Mouse (Mus musculus) liver, embryonic 13.5 days (tissue): ENCODE measurements around the gene Ndst2. TPM values are rescaled to one million over a fixed set of nuclear protein-coding genes. Genes with fewer than 3 reads are reported as not detected.

Source experiments
- ATAC-seq: fragments of 200-750 bp; cut with Nextera tagmentation; 2 replicates; pipeline ENCODE4 v1.8.0; 2017; ENCODE audit warnings: low read depth, mild to moderate bottlenecking, moderate number of reproducible peaks, moderate library complexity
- DNase-seq: peaks from one replicate; pipeline ENCODE4 v3.0.0; 2022
- H3K27ac ChIP-seq: fragments of 300-500 bp; sonication (generic); 2 replicates; pipeline ENCODE4 v1.5.1; 2015; ENCODE audit warnings: moderate library complexity, mild to moderate bottlenecking, inconsistent platforms
- H3K27me3 ChIP-seq: fragments of 300-500 bp; sonication (generic); 2 replicates; pipeline ENCODE4 v1.6.1; 2015; ENCODE audit warnings: mild to moderate bottlenecking, inconsistent platforms
- H3K36me3 ChIP-seq: fragments of 300-500 bp; sonication (generic); 2 replicates; pipeline ENCODE4 v1.6.1; 2015; ENCODE audit warnings: mild to moderate bottlenecking, inconsistent platforms
- H3K4me1 ChIP-seq: fragments of 300-500 bp; sonication (generic); replicated peaks from 2 replicates; pipeline ENCODE4 v1.6.1; 2015; ENCODE audit warnings: inconsistent platforms
- H3K4me2 ChIP-seq: fragments of 300-500 bp; sonication (generic); 2 replicates; pipeline ENCODE4 v1.6.1; 2015; ENCODE audit warnings: inconsistent platforms, mild to moderate bottlenecking, moderate library complexity
- H3K4me3 ChIP-seq: fragments of 300-500 bp; sonication (generic); replicated peaks from 2 replicates; pipeline ENCODE4 v1.5.1; 2015; ENCODE audit warnings: mild to moderate bottlenecking, inconsistent platforms
- H3K9ac ChIP-seq: fragments of 300-500 bp; sonication (generic); 2 replicates; pipeline ENCODE4 v1.6.1; 2015; ENCODE audit warnings: mild to moderate bottlenecking, inconsistent platforms
- H3K9me3 ChIP-seq: fragments of 300-500 bp; sonication (generic); replicated peaks from 2 replicates; pipeline ENCODE4 v1.6.1; 2016; ENCODE audit warnings: inconsistent platforms
- WGBS: fragments of 180-500 bp; shearing (Covaris S2); methylation state at CpG from one replicate; pipeline ENCODE4 v1.1.7; 2015; ENCODE audit not compliant: insufficient replicate concordance; 5-methylcytosine and 5-hydroxymethylcytosine counted together
- polyA plus RNA-seq: library from polyadenylated mRNA; unstranded; fragments of >200 nt; fragmentation: Nextera tagmentation; extraction: Ambion mirVana; gene quantifications from 2 replicates; pipeline ENCODE4 v1.2.1, GENCODE M21; 2015

Gene Ndst2
- 14.2 and 16.6 TPM in 2 replicates for polyA plus RNA-seq

GRCm38 (mm10) chr14:20733952-20734774 lies at the start of gene Ndst2:
Gene Ndst2, minus strand, starts transcription at chr14:20734562.
- DNase-seq (peak; percentile 90), ATAC-seq (peak; percentile 96)
- Histone ChIP-seq H3K27me3 (no peaks in the 10 kb centered on the region), H3K4me2 (peak within 1 kb of the TSS; percentile 94), H3K9me3 (no peaks in the 10 kb centered on the region), H3K4me1 (peaks cover 68% of the 10 kb centered on the region), H3K4me3 (peak within 1 kb of the TSS; percentile 89), H3K9ac (peak within 1 kb of the TSS; percentile 93), H3K36me3 (peaks cover 60% of the 10 kb centered on the region), H3K27ac (peak within 1 kb of the TSS; percentile 95)
- under 1% methylated on average over 81 of the region's 81 CpGs for WGBS

- peaks cover 35% of the 10 kb centered on the region for H3K4me1 ChIP-seq
- ATAC-seq (no peak), DNase-seq (no peak)
- H3K9ac ChIP-seq: no peak overlapping the region
- no peaks in the 10 kb centered on the region for H3K27me3 ChIP-seq
- no peak overlapping the region for H3K27ac ChIP-seq
- no peaks in the 10 kb centered on the region for H3K9me3 ChIP-seq
- peaks cover 19% of the 10 kb centered on the region for H3K36me3 ChIP-seq
- no peak overlapping the region for H3K4me2 ChIP-seq
- WGBS: 71% methylated on average over 6 of the region's 6 CpGs
- H3K4me3 ChIP-seq: no peak overlapping the region
These were observed 49.2 kb upstream of the Ndst2 start for GRCm38 (mm10) chr14:20783526-20783925.

GRCm38 (mm10) chr14:20782860-20783259 lies 48.5 kb upstream of the Ndst2 start:
- 61% methylated on average over 7 of the region's 7 CpGs for WGBS
- Histone ChIP-seq H3K27ac (no peak overlapping the region), H3K36me3 (peaks cover 22% of the 10 kb centered on the region), H3K9me3 (no peaks in the 10 kb centered on the region), H3K4me3 (no peak overlapping the region), H3K9ac (no peak overlapping the region), H3K4me1 (peaks cover 35% of the 10 kb centered on the region), H3K27me3 (no peaks in the 10 kb centered on the region), H3K4me2 (no peak overlapping the region)
- DNase-seq (no peak), ATAC-seq (no peak)

GRCm38 (mm10) chr14:20780217-20780616 lies 45.9 kb upstream of the Ndst2 start:
- Histone ChIP-seq H3K9ac (no peak overlapping the region), H3K4me1 (peaks cover 17% of the 10 kb centered on the region), H3K27ac (no peak overlapping the region), H3K9me3 (no peaks in the 10 kb centered on the region), H3K4me3 (no peak overlapping the region), H3K4me2 (no peak overlapping the region), H3K36me3 (peaks cover 28% of the 10 kb centered on the region), H3K27me3 (no peaks in the 10 kb centered on the region)
- DNase-seq (no peak), ATAC-seq (no peak)
- WGBS: 75% methylated on average over 8 of the region's 8 CpGs

- Histone ChIP-seq H3K27me3 (no peaks in the 10 kb centered on the region), H3K27ac (no peak overlapping the region), H3K9me3 (no peaks in the 10 kb centered on the region), H3K36me3 (peaks cover 28% of the 10 kb centered on the region), H3K4me3 (no peak overlapping the region), H3K4me1 (peaks cover 17% of the 10 kb centered on the region), H3K9ac (no peak overlapping the region), H3K4me2 (no peak overlapping the region)
- DNase-seq (no peak), ATAC-seq (no peak)
- 83% methylated on average over 8 of the region's 8 CpGs for WGBS
These were observed 44.1 kb upstream of the Ndst2 start for GRCm38 (mm10) chr14:20778496-20778895.

GRCm38 (mm10) chr14:20775661-20776060 lies 41.3 kb upstream of the Ndst2 start:
- DNase-seq: no peak
- Histone ChIP-seq H3K4me2 (no peak overlapping the region), H3K27me3 (no peaks in the 10 kb centered on the region), H3K9ac (no peak overlapping the region), H3K4me3 (no peak overlapping the region), H3K36me3 (peaks cover 21% of the 10 kb centered on the region), H3K27ac (no peak overlapping the region), H3K9me3 (no peaks in the 10 kb centered on the region), H3K4me1 (peaks cover 23% of the 10 kb centered on the region)
- 57% methylated on average over 6 of the region's 6 CpGs for WGBS
- no peak for ATAC-seq

GRCm38 (mm10) chr14:20773410-20773809 lies 39.0 kb upstream of the Ndst2 start:
- Histone ChIP-seq H3K4me1 (peaks cover 23% of the 10 kb centered on the region), H3K27me3 (no peaks in the 10 kb centered on the region), H3K9me3 (no peaks in the 10 kb centered on the region), H3K27ac (no peak overlapping the region), H3K4me3 (no peak overlapping the region), H3K36me3 (peaks cover 26% of the 10 kb centered on the region), H3K4me2 (no peak overlapping the region), H3K9ac (no peak overlapping the region)
- DNase-seq (no peak), ATAC-seq (no peak)
- 65% methylated on average over 3 of the region's 3 CpGs for WGBS

GRCm38 (mm10) chr14:20772808-20773207 lies 38.4 kb upstream of the Ndst2 start:
- WGBS: 42% methylated on average over 6 of the region's 6 CpGs
- ATAC-seq (no peak), DNase-seq (no peak)
- Histone ChIP-seq H3K27me3 (no peaks in the 10 kb centered on the region), H3K9me3 (no peaks in the 10 kb centered on the region), H3K9ac (no peak overlapping the region), H3K27ac (no peak overlapping the region), H3K4me1 (peaks cover 23% of the 10 kb centered on the region), H3K4me2 (no peak overlapping the region), H3K36me3 (peaks cover 26% of the 10 kb centered on the region), H3K4me3 (no peak overlapping the region)

- Histone ChIP-seq H3K27ac (no peak overlapping the region), H3K36me3 (peaks cover 18% of the 10 kb centered on the region), H3K27me3 (no peaks in the 10 kb centered on the region), H3K9me3 (no peaks in the 10 kb centered on the region), H3K9ac (no peak overlapping the region), H3K4me1 (peaks cover 23% of the 10 kb centered on the region), H3K4me3 (no peak overlapping the region), H3K4me2 (no peak overlapping the region)
- no peak for ATAC-seq
- 78% methylated on average over 3 of the region's 3 CpGs for WGBS
- DNase-seq: no peak
These were observed 37.6 kb upstream of the Ndst2 start for GRCm38 (mm10) chr14:20771941-20772340.

- peaks cover 39% of the 10 kb centered on the region for H3K36me3 ChIP-seq
- 78% methylated on average over 5 of the region's 5 CpGs for WGBS
- DNase-seq (no peak), ATAC-seq (no peak)
- peaks cover 14% of the 10 kb centered on the region for H3K4me1 ChIP-seq
- H3K9ac ChIP-seq: no peak overlapping the region
- H3K4me2 ChIP-seq: no peak overlapping the region
- no peak overlapping the region for H3K27ac ChIP-seq
- no peaks in the 10 kb centered on the region for H3K27me3 ChIP-seq
- no peaks in the 10 kb centered on the region for H3K9me3 ChIP-seq
- no peak overlapping the region for H3K4me3 ChIP-seq
These were observed 34.2 kb upstream of the Ndst2 start for GRCm38 (mm10) chr14:20768581-20768980.

- H3K4me1 ChIP-seq: peaks cover 8% of the 10 kb centered on the region
- ATAC-seq: no peak
- 75% methylated on average over 7 of the region's 7 CpGs for WGBS
These were observed 33.6 kb upstream of the Ndst2 start for GRCm38 (mm10) chr14:20767936-20768335.

More at GRCm38 (mm10) chr14:20767936-20768335, 33.6 kb upstream of the Ndst2 start:
- Histone ChIP-seq H3K36me3 (peaks cover 46% of the 10 kb centered on the region), H3K9me3 (no peaks in the 10 kb centered on the region), H3K4me3 (no peak overlapping the region), H3K27me3 (no peaks in the 10 kb centered on the region), H3K9ac (no peak overlapping the region), H3K4me2 (no peak overlapping the region), H3K27ac (no peak overlapping the region)
- DNase-seq: no peak
